In the genomic region with DNA sequence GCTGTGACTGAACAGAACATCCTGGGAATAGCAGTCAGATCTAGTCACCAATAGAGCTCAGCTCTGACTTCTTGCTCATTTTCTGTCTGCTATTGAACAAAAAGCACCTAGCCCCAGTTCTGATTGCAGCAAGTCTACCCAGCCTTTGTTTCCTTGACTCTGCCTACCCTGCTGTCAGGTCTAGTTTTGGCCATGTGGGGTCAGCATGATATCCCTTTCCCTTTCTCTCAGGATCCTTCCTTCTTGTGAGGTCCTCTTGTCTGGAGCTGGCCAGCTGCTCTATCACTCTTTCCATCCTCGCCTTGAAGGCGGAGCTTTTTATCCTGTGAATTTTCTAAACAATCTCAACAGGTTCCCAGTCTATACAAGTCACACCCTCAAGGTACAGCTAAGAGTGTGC, we compare ENCODE assay signal across 12 mouse cellular contexts.
DNase-seq lines count a peak whose midpoint lies in the region; ATAC-seq and TF ChIP-seq lines count a peak whose summit lies in the region.
"Had no signal": no experiment of that assay in that cellular context is flagged by ENCODE, and none has a peak within 500 bp of the region (broad histone marks: within the 10 kb centered on the region; RNA-seq: fewer than 3 reads in every experiment).

No protein-coding gene starts in this region.

- no peaks in the 10 kb centered on the region; the same call in 1 of the 2 replicates for H3K9me3 ChIP-seq in heart, embryonic 12.5 days (replicated peaks)
- no peaks in the 10 kb centered on the region for H3K9me3 ChIP-seq in midbrain, postnatal 0 days (ENCODE audit: low read length)
- H3K9me3 ChIP-seq in midbrain, embryonic 11.5 days (ENCODE audit: control insufficient read depth, low read length) = no peaks in the 10 kb centered on the region
- H3K9me3 ChIP-seq: stomach, embryonic 15.5 days had no signal

- no peak overlapping the region for H3K4me3 ChIP-seq in heart, embryonic 12.5 days
- no peak overlapping the region for H3K4me3 ChIP-seq in midbrain, postnatal 0 days (ENCODE audit: low read depth, low read length)
- H3K4me3 ChIP-seq in midbrain, embryonic 11.5 days (ENCODE audit: low read depth, low read length) = no peak overlapping the region
- H3K4me3 ChIP-seq: stomach, embryonic 15.5 days had no signal

- H3K27ac ChIP-seq in heart, embryonic 12.5 days (ENCODE audit: poor library complexity, severe bottlenecking) = no peak overlapping the region
- no peak overlapping the region for H3K27ac ChIP-seq in midbrain, postnatal 0 days (ENCODE audit: low read depth, low read length)
- no peak overlapping the region for H3K27ac ChIP-seq in midbrain, embryonic 11.5 days (ENCODE audit: low read depth, low read length)
- H3K27ac ChIP-seq: stomach, embryonic 15.5 days had no signal

- TF ChIP-seq CTCF in midbrain, postnatal 0 days (IDR thresholded peaks at IDR 0.05) = peak; percentile 45

- H3K4me2 ChIP-seq in heart, embryonic 12.5 days = no peak overlapping the region
- no peak overlapping the region for H3K4me2 ChIP-seq in midbrain, postnatal 0 days (ENCODE audit: low read depth, low read length, poor library complexity, severe bottlenecking)
- H3K4me2 ChIP-seq in midbrain, embryonic 11.5 days = no peak overlapping the region
- H3K4me2 ChIP-seq: stomach, embryonic 15.5 days had no signal

- DNase-seq in heart, postnatal 10 days = peak; percentile 14 to 34
- no peak for DNase-seq in midbrain, postnatal 0 days (ENCODE audit: low spot score)
- no peak for DNase-seq in midbrain, embryonic 11.5 days (ENCODE audit: low spot score, missing footprints)
- peak; percentile 9 to 20 for DNase-seq in kidney, postnatal 36 days
- DNase-seq in testis, postnatal 10 days (ENCODE audit: low spot score) = no peak
- DNase-seq in urinary bladder, postnatal 36 days (ENCODE audit: low spot score in 2 of 2) = no peak
- DNase-seq: cerebellum, adult 9-11 months; right cerebral cortex, postnatal 14 days had no signal

- no peaks in the 10 kb centered on the region for H3K36me3 ChIP-seq in heart, embryonic 12.5 days
- no peaks in the 10 kb centered on the region for H3K36me3 ChIP-seq in midbrain, postnatal 0 days (ENCODE audit: insufficient read depth, low read length)
- H3K36me3 ChIP-seq in midbrain, embryonic 11.5 days (ENCODE audit: control insufficient read depth, insufficient read depth, low read length) = no peaks in the 10 kb centered on the region
- H3K36me3 ChIP-seq: stomach, embryonic 15.5 days had no signal

- H3K4me1 ChIP-seq in heart, embryonic 12.5 days (replicated peaks) = no peaks in the 10 kb centered on the region
- H3K4me1 ChIP-seq in midbrain, postnatal 0 days (ENCODE audit: insufficient read depth, low read length) = no peaks in the 10 kb centered on the region
- no peaks in the 10 kb centered on the region for H3K4me1 ChIP-seq in midbrain, embryonic 11.5 days (ENCODE audit: control insufficient read depth, insufficient read depth, low read length)
- H3K4me1 ChIP-seq: stomach, embryonic 15.5 days had no signal

- H3K27me3 ChIP-seq in heart, embryonic 12.5 days (replicated peaks) = no peaks in the 10 kb centered on the region
- no peaks in the 10 kb centered on the region for H3K27me3 ChIP-seq in midbrain, postnatal 0 days (ENCODE audit: insufficient read depth, low read length)
- no peaks in the 10 kb centered on the region for H3K27me3 ChIP-seq in midbrain, embryonic 11.5 days (ENCODE audit: control insufficient read depth, insufficient read depth, low read length)
- H3K27me3 ChIP-seq: stomach, embryonic 15.5 days had no signal

- WGBS in heart, embryonic 12.5 days = 29% methylated on average over 2 of the region's 2 CpGs
- WGBS in midbrain, postnatal 0 days = 61% methylated on average over 2 of the region's 2 CpGs
- 51% methylated on average over 2 of the region's 2 CpGs for WGBS in midbrain, embryonic 11.5 days

- intact Hi-C loops in heart, postnatal 10 days (cut with DNase I) = no loop called here

- H3K9ac ChIP-seq in heart, embryonic 12.5 days = no peak overlapping the region
- no peak overlapping the region for H3K9ac ChIP-seq in midbrain, postnatal 0 days (replicated peaks; ENCODE audit: low read length, poor library complexity, severe bottlenecking)
- H3K9ac ChIP-seq in midbrain, embryonic 11.5 days (ENCODE audit: low read length) = no peak overlapping the region
- H3K9ac ChIP-seq: stomach, embryonic 15.5 days had no signal

- ATAC-seq in heart, embryonic 12.5 days (ENCODE audit: insufficient number of reproducible peaks, low FRiP score) = no peak
- ATAC-seq in midbrain, postnatal 0 days (ENCODE audit: low FRiP score) = no peak
- ATAC-seq in midbrain, embryonic 11.5 days (ENCODE audit: low FRiP score) = no peak
- ATAC-seq: inflammation-experienced regulatory T-cells, adult 6 months; midbrain, embryonic 16.5 days had no signal

Comparison
In these comparisons a context has a peak if more than half of its experiments do, and no peak if none do; other contexts are left out.
1. DNase-seq: peak in heart, postnatal 10 days (2 of 2) and kidney, postnatal 36 days (2 of 2); none in midbrain, postnatal 0 days (single experiment), midbrain, embryonic 11.5 days (single experiment), testis, postnatal 10 days (single experiment) and urinary bladder, postnatal 36 days (0 of 2).